Mouse (Mus musculus) liver, postnatal 0 days (tissue): ENCODE results near the gene Col11a2.

Source experiments
- CTCF ChIP-seq: sonication (generic); IDR thresholded peaks from 2 replicates; pipeline ENCODE4 v1.5.1; 2016; ENCODE audit warnings: antibody characterized with exemption, low read depth
- EP300 ChIP-seq: IDR thresholded peaks from 2 replicates; pipeline ENCODE4 v1.6.1; 2016; ENCODE audit warnings: antibody characterized with exemption, low read depth, mild to moderate bottlenecking

DNA sequence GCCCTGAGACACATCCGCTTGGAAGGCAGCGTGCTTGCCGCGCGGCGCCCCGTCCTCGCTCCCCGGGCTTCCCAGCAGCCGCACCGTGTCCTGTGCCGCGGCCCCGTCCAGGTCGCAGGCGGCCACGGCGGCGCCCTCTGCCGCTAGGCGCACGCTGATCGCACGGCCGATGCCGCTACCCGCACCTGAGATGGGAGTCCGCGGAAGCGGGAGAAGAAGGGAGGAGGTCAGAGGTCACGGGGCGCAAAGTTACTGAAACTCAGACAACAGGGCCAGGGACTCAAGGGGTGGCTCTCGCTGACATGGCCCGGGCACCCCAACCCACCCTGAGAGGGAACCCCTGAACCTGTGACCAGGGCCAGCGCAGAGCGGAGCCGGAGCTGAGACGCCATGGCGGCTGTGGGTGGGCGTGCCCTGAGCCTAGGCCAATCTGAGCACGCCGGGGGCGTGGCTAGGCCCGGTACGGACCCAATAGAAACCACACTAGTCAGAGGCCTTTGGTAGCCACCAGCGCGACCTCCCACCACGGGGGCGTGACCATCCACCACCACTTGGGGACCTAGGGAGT lies 11.5 kb upstream of the Col11a2 start, which contains the start of gene H2-Ke6:
- no peak for TF ChIP-seq EP300
- peak; percentile 51 for TF ChIP-seq CTCF
